Mouse (Mus musculus) brain, embryonic 14.5 days (tissue): Measurements from ENCODE around the gene Phf3. TPM values are rescaled to one million over a fixed set of nuclear protein-coding genes. Genes with fewer than 3 reads are reported as not detected.
A peak's percentile ranks its signal among the peaks of the same experiment; 100 is the strongest.
"Not testable (repeated sequence)": the region's sequence is repeated elsewhere in the genome, so short reads cannot be mapped to it uniquely, and the experiment has no call there.

Source experiments
- DNase-seq: peaks from one replicate; pipeline ENCODE4 v3.0.0-alpha.2; 2011; ENCODE audit warnings: low read depth
- CTCF ChIP-seq: fragments of 200-500 bp; IDR thresholded peaks from 2 replicates; pipeline ENCODE4 v1.5.1; 2012; ENCODE audit warnings: inconsistent platforms, mild to moderate bottlenecking, moderate library complexity, borderline replicate concordance; ENCODE audit not compliant: insufficient read depth, insufficient read length; ENCODE audit errors: extremely low read depth
- POLR2A ChIP-seq: fragments of 200-500 bp; IDR thresholded peaks from 2 replicates; pipeline ENCODE4 v1.6.1; 2012; ENCODE audit warnings: mild to moderate bottlenecking, inconsistent platforms, borderline replicate concordance; ENCODE audit not compliant: poor library complexity, insufficient read depth, insufficient read length, severe bottlenecking; ENCODE audit errors: extremely low read depth
- polyA plus RNA-seq: library from polyadenylated mRNA; depleted of rRNA; stranded (reverse); fragments of >200 nt; gene quantifications from 2 replicates; pipeline ENCODE4 v1.2.3, GENCODE M21; 2012; rRNA removed

The Phf3 gene
- polyA plus RNA-seq: 37.4 and 60.1 TPM in 2 replicates

GRCm38 (mm10) chr1:30873541-30874260 lies at the start of gene Phf3:
Gene Phf3, minus strand, starts transcription at chr1:30873921.
- peak; percentile 98 for DNase-seq
- no peak for TF ChIP-seq CTCF
- TF ChIP-seq POLR2A: peak; percentile 77

DNA sequence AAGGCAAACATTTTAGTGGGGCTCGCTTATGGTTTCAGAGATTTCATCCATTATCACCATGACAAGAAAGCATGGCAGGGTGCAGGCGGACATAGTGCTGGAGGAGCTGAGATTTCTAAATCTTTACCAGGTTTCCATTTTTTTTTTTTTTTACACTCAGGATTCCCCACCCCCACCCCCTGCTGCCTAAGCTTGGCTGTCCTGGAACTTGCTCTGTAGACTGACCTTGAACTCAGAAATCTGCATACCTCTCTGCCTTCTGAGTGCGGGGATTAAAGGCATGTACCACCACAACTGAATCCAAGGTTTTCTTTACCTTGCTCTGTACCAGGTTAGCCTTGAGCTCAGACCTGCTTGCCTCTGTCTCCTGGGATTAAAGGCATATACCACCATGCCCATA lies 48.5 kb upstream of the Phf3 start:
- no peak for DNase-seq
- TF ChIP-seq POLR2A: no peak
- no peak for TF ChIP-seq CTCF

GRCm38 (mm10) chr1:30921252-30921651 lies 47.5 kb upstream of the Phf3 start:
- no peak for DNase-seq
- TF ChIP-seq CTCF: no peak
- no peak for TF ChIP-seq POLR2A

GRCm38 (mm10) chr1:30920620-30921177 lies 47.0 kb upstream of the Phf3 start:
- peak; percentile 6 for DNase-seq
- TF ChIP-seq POLR2A: no peak
- peak; percentile 22; the same call in 1 of the 2 replicates for TF ChIP-seq CTCF

DNA sequence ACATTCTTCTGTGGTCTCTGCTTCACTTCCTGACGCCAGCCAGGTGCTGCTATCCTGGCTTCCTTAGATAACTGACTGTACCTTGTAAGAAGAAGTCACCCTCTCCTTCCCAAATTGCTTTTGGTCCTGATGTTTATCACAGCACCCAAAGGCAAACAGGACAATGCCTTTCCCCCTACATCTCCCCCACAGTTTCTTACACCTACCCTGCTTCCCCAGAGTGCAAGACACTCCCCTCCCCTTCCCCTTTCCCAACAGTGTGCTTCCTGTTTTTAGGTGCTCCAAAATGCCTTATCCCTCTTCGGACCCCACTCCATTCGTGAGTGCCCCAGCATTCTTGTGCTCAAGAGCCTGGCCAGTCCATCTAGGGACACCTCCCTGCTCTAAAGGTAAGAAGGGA lies 36.5 kb upstream of the Phf3 start:
- DNase-seq: no peak
- TF ChIP-seq CTCF (no peak), POLR2A (no peak)

DNA sequence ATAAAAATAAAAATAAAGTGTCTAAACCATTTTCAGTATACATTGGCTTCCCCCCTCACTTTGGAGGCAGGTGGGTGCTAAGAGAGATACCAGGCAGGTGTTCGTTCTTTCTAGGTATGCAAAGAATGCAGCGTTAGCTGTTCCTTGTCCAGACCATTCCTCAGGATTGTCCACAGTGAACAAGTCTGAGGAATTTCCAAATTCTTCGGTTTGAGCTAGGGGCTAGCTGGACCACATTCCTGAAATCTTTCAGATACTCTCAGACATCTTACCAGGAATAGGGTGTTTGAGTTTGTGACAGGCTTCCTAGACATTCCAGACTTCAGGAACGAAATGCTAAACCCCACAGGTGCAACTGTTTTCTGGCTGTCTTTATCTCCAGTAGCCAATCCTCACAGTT lies 35.1 kb upstream of the Phf3 start:
- no peak for TF ChIP-seq POLR2A
- no peak for TF ChIP-seq CTCF
- no peak for DNase-seq

DNA sequence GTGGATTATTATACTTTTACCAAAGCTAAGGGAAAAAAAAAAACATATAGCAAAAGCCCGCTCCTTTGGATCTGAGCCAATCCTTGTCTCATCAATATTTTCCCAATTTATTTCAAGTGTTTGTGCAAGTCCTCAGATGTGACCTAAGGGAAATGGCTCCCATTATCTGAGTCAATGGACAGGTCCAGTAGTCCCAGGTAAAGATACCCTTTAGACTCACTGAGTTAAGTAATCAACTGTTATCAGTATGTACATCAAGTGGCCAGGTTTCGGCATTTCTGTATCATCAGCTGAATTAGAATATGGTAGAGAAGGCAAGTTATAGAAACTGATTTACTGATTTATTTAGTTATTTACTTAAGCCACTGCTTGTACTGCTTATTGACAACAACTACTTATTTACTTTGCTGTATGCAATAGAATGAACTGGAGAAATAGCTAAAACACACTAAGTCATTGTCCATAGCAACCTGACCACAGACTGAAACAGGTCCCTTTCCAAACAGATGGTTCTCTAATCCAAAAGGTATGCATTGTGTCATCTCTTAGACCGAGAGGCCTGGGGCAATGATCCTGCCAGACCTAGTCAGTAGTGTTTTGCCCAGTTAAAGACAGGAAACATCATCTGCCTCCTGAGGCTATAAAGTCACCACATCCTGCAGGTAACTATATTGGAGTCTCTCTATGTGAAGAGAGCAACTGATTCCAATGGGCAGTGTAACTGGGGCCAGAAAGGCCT lies 29.9 kb upstream of the Phf3 start:
- DNase-seq: no peak
- TF ChIP-seq CTCF (no peak), POLR2A (no peak)

- TF ChIP-seq POLR2A (no peak), CTCF (no peak)
- DNase-seq: no peak
Measured at GRCm38 (mm10) chr1:30898691-30899090, 25.0 kb upstream of the Phf3 start.

DNA sequence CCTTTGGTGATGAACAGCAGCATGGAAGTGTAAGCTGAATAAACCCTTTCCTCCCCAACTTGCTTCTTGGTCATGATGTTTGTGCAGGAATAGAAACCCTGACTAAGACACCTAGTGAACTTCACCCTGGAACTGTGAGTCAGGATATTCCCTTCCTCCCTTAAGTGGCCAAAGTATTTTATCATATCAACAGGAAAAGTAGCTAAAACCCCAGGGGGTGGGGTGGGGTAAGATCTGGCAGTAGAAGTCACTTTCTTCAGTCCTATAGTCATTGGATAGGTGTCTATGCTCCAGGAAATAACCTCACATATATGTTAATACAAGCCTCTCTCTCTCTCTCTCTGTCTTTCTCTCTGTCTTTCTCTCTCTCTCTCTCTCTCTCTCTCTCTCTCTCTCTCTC lies 21.6 kb upstream of the Phf3 start:
- DNase-seq: not testable (repeated sequence)

GRCm38 (mm10) chr1:30883806-30884205 lies 10.1 kb upstream of the Phf3 start:
- not testable (repeated sequence) for DNase-seq

- peak; percentile 9 for DNase-seq
- TF ChIP-seq POLR2A: no peak
- no peak for TF ChIP-seq CTCF
Measured at GRCm38 (mm10) chr1:30875746-30876145, 2.0 kb upstream of the Phf3 start.

DNA sequence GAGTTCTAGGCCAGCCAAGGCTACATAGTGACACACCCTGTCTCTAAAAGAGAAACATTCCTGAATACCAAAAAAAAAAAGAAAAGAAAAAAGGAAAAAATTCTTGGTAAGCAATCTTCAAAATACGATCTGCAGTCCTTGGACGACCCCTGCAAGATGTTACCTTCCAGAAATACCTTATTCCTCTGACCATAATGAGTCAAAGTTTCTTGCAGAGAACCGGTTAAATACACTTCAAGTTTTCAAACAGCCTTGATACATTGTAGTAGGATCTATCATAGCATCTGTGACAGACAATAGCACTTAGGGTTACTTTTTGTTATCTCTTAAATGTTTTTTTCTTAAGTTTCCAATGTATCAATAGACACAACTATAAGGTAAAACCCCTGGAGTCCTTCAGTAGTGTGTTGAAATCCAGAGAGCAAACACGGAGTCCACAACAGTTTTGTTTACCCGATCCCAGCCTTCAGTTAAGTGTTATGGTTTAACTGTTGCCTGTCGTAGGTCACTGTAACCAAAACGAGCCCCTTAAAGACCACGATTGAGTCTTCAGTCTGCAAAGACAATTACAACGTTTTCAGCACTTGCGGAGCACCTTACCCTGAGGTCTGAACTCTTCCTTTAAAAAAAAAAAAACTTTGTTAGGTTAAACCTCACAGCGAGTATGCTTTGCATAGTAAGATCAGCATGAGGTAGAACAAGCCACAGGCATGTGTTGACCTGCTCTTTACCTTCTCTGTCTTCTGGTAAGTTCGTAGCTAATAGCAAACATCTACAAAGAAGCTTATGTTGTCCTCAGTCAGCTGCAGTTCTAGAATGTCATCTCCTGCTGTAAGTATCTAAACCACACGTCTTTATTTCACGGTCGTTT lies 775 bp upstream of the Phf3 start:
- TF ChIP-seq CTCF: no peak
- no peak for TF ChIP-seq POLR2A
- DNase-seq: no peak

GRCm38 (mm10) chr1:30872836-30873540 lies 733 bp downstream of the Phf3 start:
- peak; percentile 80 for DNase-seq
- TF ChIP-seq CTCF (no peak), POLR2A (no peak)

- no peak for TF ChIP-seq CTCF
- TF ChIP-seq POLR2A: no peak
- no peak for DNase-seq
Measured at GRCm38 (mm10) chr1:30867786-30868185, 5.9 kb downstream of the Phf3 start.
